Mouse (Mus musculus) hindbrain, embryonic 13.5 days (tissue): Measurements from ENCODE around the gene Trpm1. TPM values are rescaled to one million over a fixed set of nuclear protein-coding genes. Genes with fewer than 3 reads are reported as not detected.

Experiments
- microRNA counts: library from miRNA; unstranded; fragments of <30 nt; microRNA quantifications from one replicate; lab custom pipeline; 2016
- microRNA-seq: library from miRNA; unstranded; fragments of <30 nt; microRNA quantifications from one replicate; pipeline ENCODE4, GENCODE M21; 2016
- polyA plus RNA-seq: library from polyadenylated mRNA; unstranded; fragments of >200 nt; fragmentation: Nextera tagmentation; extraction: Ambion mirVana; gene quantifications from 2 replicates; pipeline ENCODE4 v1.2.1, GENCODE M21; 2015

Trpm1 gene
- polyA plus RNA-seq, 1 experiment from 2014 or later = 0.26 TPM

MicroRNA genes within 50 kb of the gene (microRNA counts, 519-probe panel; counts per million panel counts)
- microRNA mmu-miR-211 (lab: Ali Mortazavi, UCI) = 51.3 counts per million

Small RNAs within 50 kb of the gene (microRNA-seq; reads per million reads assigned to microRNA genes)
- gene Mir211 = 6.0 reads per million, percentile 18 among the genes with 10 or more reads in this experiment
- gene Mir6416 = not detected

Other genes with a start within 250 kb of the Trpm1 start
- gene E030018B13Rik, start 237.0 kb upstream of the Trpm1 start, polyA plus RNA-seq = 0.19 TPM in 1 of 2 replicates, not detected in the other
- gene Klf13, start 214.9 kb upstream of the Trpm1 start, polyA plus RNA-seq = 25.7 and 26.9 TPM in 2 replicates
- gene Mtmr10, start 133.8 kb downstream of the Trpm1 start, polyA plus RNA-seq = 10.7 and 11.2 TPM in 2 replicates
- 7.8 and 9.1 TPM in 2 replicates for gene Fan1, start 220.3 kb downstream of the Trpm1 start, polyA plus RNA-seq
- gene Mphosph10, start 238.4 kb downstream of the Trpm1 start, polyA plus RNA-seq = 27.9 and 28.8 TPM in 2 replicates
- 41.8 and 53.3 TPM in 2 replicates for gene Mcee, start 238.8 kb downstream of the Trpm1 start, polyA plus RNA-seq